Mouse (Mus musculus) C2C12 (cell line): Measurements from ENCODE around the gene Tfap2c.

Experiments used
- CTCF ChIP-seq: IDR thresholded peaks from one replicate; pipeline ENCODE4 v1.5.1; 2011; ENCODE audit not compliant: control insufficient read depth, insufficient read depth, insufficient read length
- MYOG ChIP-seq: IDR thresholded peaks from one replicate; pipeline ENCODE4 v1.6.1; 2011; ENCODE audit not compliant: control insufficient read depth, insufficient read length; ENCODE audit errors: extremely low read depth
- USF1 ChIP-seq: IDR thresholded peaks from one replicate; pipeline ENCODE4 v1.6.1; 2011; ENCODE audit warnings: low read depth, mild to moderate bottlenecking, control low read depth, moderate library complexity

- TF ChIP-seq CTCF (no peak), USF1 (no peak), MYOG (no peak)
Observed at GRCm38 (mm10) chr2:172597881-172598280, 48.5 kb downstream of the Tfap2c start.
